Mouse (Mus musculus) heart, embryonic 14.5 days (tissue): ENCODE data around the gene Zfp978. TPM values are rescaled to one million over a fixed set of nuclear protein-coding genes. Genes with fewer than 3 reads are reported as not detected.
"Not testable (repeated sequence)": the region's sequence is repeated elsewhere in the genome, so short reads cannot be mapped to it uniquely, and the experiment has no call there.

Source experiments
- ATAC-seq: fragments of 200-750 bp; cut with Nextera tagmentation; 2 replicates; pipeline ENCODE4 v1.8.0; 2017; ENCODE audit warnings: low read depth, moderate TSS enrichment; ENCODE audit not compliant: insufficient number of reproducible peaks, insufficient read depth, low FRiP score
- H3K27ac ChIP-seq, 2 experiments: fragments of 200-500 bp in 1 of 2; fragments of 300-500 bp in 1 of 2; sonication (generic) in 1 of 2; replicated peaks in 1 of 2; 2 replicates each; pipeline ENCODE4 v1.5.1; 2012 to 2014; ENCODE audit warnings: low read depth in 2 of 2, low read length in 2 of 2, control low read depth in 1 of 2, mild to moderate bottlenecking in 1 of 2, mixed read lengths in 1 of 2; ENCODE audit not compliant: control insufficient read depth in 1 of 2, insufficient read depth in 1 of 2
- H3K27me3 ChIP-seq: fragments of 300-500 bp; sonication (generic); 2 replicates; pipeline ENCODE4 v1.6.1; 2014; ENCODE audit warnings: mild to moderate bottlenecking, low read length, control low read depth; ENCODE audit not compliant: control insufficient read depth, insufficient read depth
- H3K36me3 ChIP-seq: fragments of 300-500 bp; sonication (generic); 2 replicates; pipeline ENCODE4 v1.6.1; 2014; ENCODE audit warnings: mild to moderate bottlenecking, control low read depth, low read length, mixed read lengths; ENCODE audit not compliant: control insufficient read depth, insufficient read depth
- H3K4me1 ChIP-seq, 2 experiments: fragments of 200-500 bp in 1 of 2; fragments of 300-500 bp in 1 of 2; sonication (generic) in 1 of 2; 2 replicates each; pipeline ENCODE4 v1.6.1; 2012 to 2014; ENCODE audit warnings: low read length in 2 of 2, control low read depth in 1 of 2, mixed read lengths in 1 of 2; ENCODE audit not compliant: control insufficient read depth in 2 of 2, insufficient read depth in 2 of 2
- H3K4me2 ChIP-seq: fragments of 300-500 bp; sonication (generic); 2 replicates; pipeline ENCODE4 v1.6.1; 2014; ENCODE audit warnings: mild to moderate bottlenecking, low read length
- H3K4me3 ChIP-seq, 2 experiments: fragments of 200-500 bp in 1 of 2; fragments of 300-500 bp in 1 of 2; sonication (generic) in 1 of 2; 2 replicates each; pipeline ENCODE4 v1.5.1; 2012 to 2014; ENCODE audit warnings: low read length in 2 of 2, mild to moderate bottlenecking in 2 of 2, control low read depth in 1 of 2, low read depth in 1 of 2, moderate library complexity in 1 of 2; ENCODE audit not compliant: control insufficient read depth in 1 of 2, insufficient read depth in 1 of 2
- H3K9ac ChIP-seq: fragments of 300-500 bp; sonication (generic); 2 replicates; pipeline ENCODE4 v1.6.1; 2014; ENCODE audit warnings: mild to moderate bottlenecking, low read length
- H3K9me3 ChIP-seq: fragments of 300-500 bp; sonication (generic); 2 replicates; pipeline ENCODE4 v1.6.1; 2016; ENCODE audit warnings: low read length, control low read depth; ENCODE audit not compliant: control insufficient read depth
- WGBS: fragments of 180-500 bp; shearing (Covaris S2); extraction: QIAGEN DNeasy Blood & Tissue Kit; methylation state at CpG from one replicate; pipeline ENCODE4 v1.1.7; 2014; 5-methylcytosine and 5-hydroxymethylcytosine counted together
- polyA plus RNA-seq: library from polyadenylated mRNA; unstranded; fragments of >200 nt; fragmentation: Nextera tagmentation; extraction: Ambion mirVana; gene quantifications from 2 replicates; pipeline ENCODE4 v1.2.1, GENCODE M21; 2014

The Zfp978 gene
- polyA plus RNA-seq, 1 experiment from 2014 or later = not detected

DNA sequence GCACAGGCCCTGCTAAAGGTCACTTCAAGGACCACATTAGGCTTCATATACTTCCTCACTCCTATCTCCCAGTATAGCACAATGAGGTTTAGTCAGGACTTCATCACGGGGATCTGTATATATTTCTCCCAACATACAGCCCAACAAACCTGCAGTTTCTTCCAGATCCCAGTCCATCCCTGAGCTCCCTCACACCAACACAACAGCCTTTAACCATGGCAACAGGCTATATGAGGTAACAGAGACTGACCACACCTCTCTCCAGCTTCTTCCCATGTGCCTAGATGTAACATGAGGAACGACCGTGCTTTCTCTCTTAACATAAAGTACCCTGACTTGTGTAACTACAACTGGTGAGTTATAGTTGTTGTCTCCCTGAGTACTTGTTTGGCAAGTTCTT lies 38.4 kb downstream of the Zfp978 start:
- not testable (repeated sequence) for ATAC-seq, H3K4me1 ChIP-seq, H3K27ac ChIP-seq, H3K27me3 ChIP-seq, H3K4me2 ChIP-seq, H3K4me3 ChIP-seq, H3K9ac ChIP-seq, H3K36me3 ChIP-seq
- peaks cover 59% of the 10 kb centered on the region for H3K9me3 ChIP-seq
- 66% methylated on average over 3 of the region's 3 CpGs for WGBS

DNA sequence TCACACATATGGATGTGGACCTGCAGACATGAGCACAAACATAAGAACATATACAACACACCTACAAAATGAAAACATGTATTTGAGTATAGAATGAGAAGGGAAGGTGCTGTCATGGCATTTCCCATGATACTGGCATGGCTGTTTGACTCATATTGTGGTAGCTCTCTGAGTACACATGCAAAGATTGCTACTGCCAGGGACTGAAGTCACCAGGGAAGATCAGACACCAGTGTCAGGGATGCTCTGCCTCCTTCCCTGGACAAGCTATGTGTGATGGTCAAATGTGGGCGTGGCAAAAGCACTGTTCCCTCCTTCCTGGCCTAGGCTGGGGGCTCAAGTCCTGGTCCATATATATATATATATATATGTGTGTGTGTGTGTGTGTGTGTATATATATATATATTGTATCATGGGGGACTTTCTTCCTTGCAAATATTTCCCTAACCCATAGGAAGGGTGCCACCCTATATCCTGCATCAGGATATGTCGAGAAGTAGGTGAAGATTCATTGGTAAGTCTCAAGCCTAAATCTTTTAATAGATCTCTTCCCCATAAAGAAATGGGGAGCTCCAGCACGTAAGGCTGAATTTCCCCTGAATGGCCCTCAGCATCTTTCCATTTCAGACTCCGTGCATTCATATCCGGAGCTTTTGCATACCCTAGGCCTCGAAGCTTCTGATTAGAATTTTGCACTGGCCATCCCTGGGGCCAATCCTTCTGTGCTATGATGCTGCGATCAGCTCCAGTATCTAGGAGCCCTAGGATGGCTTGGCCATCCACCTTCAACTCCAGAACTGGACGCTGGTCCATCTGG lies 39.1 kb downstream of the Zfp978 start:
- H3K9ac ChIP-seq, H3K36me3 ChIP-seq, H3K4me3 ChIP-seq, H3K27me3 ChIP-seq, ATAC-seq, H3K4me2 ChIP-seq, H3K4me1 ChIP-seq, H3K27ac ChIP-seq: not testable (repeated sequence)
- H3K9me3 ChIP-seq = peaks cover 60% of the 10 kb centered on the region
- 81% methylated on average over 8 of the region's 8 CpGs for WGBS

GRCm38 (mm10) chr4:147400848-147401715 lies 40.0 kb downstream of the Zfp978 start:
- not testable (repeated sequence) for H3K27ac ChIP-seq, H3K4me3 ChIP-seq, H3K4me2 ChIP-seq, ATAC-seq, H3K27me3 ChIP-seq, H3K9ac ChIP-seq, H3K36me3 ChIP-seq, H3K4me1 ChIP-seq
- 79% methylated on average over 16 of the region's 17 CpGs for WGBS
- peaks cover 60% of the 10 kb centered on the region for H3K9me3 ChIP-seq

DNA sequence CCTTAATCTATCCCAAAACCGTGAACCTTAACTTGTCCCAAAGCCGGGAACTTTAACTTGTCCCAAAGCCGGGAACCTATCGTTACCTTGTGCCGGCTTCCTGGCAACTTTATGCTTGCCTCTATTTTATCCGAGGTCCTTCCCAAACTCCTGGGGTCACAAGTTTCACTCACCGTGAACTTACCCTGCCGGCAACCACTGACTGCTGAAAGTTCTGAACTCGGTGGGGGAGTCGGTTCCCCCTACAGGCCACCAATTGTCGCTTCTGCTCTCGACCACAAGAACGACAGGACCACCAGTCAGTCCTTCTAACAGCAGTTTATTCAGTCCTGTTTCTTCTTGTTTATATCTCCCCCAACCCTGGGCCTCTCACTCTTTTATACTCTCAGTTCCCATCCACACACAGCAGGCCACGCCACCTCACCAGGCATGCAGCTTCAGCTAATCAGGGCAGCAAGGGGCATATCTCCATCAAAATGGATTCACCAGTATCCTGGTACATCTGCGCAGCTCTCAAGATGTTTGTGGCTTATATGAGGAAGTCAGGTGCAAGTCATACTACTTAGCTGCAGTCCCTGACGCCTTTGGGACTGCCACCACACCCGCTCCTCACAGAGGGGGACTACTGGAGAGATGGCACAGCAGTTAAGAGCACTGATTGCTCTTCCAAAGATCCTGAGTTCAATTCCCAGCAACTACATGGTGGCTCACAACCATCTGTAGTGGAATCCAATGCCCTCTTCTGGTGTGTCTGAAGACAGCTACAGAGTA lies 40.8 kb downstream of the Zfp978 start:
- peaks cover 59% of the 10 kb centered on the region for H3K9me3 ChIP-seq
- WGBS = 74% methylated on average over 17 of the region's 17 CpGs
- not testable (repeated sequence) for H3K4me2 ChIP-seq

DNA sequence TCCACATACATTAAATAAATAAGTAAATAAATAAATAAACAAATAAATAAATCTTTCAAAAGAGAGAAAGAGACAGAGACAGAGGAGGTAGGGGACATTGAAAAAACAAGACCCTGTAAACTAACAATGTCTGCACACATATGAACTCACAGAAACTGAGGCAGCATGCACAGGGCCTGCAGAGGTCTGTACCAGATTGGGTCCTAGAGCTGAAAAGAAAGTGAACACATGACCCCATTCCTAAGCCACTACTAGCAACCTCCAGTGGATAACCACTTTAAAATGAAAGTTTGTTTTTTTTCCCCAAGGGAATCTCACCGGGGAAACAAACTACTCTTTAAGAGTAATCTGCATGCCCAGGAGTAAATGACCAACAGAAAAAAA lies 41.4 kb downstream of the Zfp978 start:
- not testable (repeated sequence) for H3K27ac ChIP-seq, H3K9ac ChIP-seq, H3K27me3 ChIP-seq, H3K4me3 ChIP-seq, ATAC-seq, H3K4me2 ChIP-seq, H3K36me3 ChIP-seq, H3K4me1 ChIP-seq
- H3K9me3 ChIP-seq = peaks cover 55% of the 10 kb centered on the region
- 23% methylated on average over 1 of the region's 1 CpGs for WGBS

More for the DNA sequence above, 40.8 kb downstream of the Zfp978 start:
- ATAC-seq, H3K27ac ChIP-seq, H3K27me3 ChIP-seq, H3K36me3 ChIP-seq, H3K4me3 ChIP-seq, H3K4me1 ChIP-seq, H3K9ac ChIP-seq: not testable (repeated sequence)

- H3K4me1 ChIP-seq, H3K4me2 ChIP-seq, H3K27ac ChIP-seq, H3K27me3 ChIP-seq, H3K9ac ChIP-seq, ATAC-seq, H3K36me3 ChIP-seq, H3K4me3 ChIP-seq: not testable (repeated sequence)
- WGBS = 80% methylated on average over 6 of the region's 6 CpGs
- H3K9me3 ChIP-seq = peaks cover 50% of the 10 kb centered on the region
Observed at GRCm38 (mm10) chr4:147403509-147403908, 42.4 kb downstream of the Zfp978 start.
